8 mouse cellular contexts compared by ENCODE assay signal in genomic region chr6:97523118-97523517, GRCm38 (mm10).
DNase-seq lines count a peak whose midpoint lies in the region; ATAC-seq and TF ChIP-seq lines count a peak whose summit lies in the region.

No protein-coding gene starts in this region.

- H3K4me1 ChIP-seq in hindbrain, postnatal 0 days (ENCODE audit: insufficient read depth, low read length) = no peaks in the 10 kb centered on the region

- H3K4me2 ChIP-seq in hindbrain, postnatal 0 days (ENCODE audit: low read depth, low read length) = 0 out of 2 replicates have a peak overlapping the region, but pooled peaks have one; percentile 22

- no peaks in the 10 kb centered on the region for H3K27me3 ChIP-seq in hindbrain, postnatal 0 days (ENCODE audit: insufficient read depth, low read length)

- WGBS in hindbrain, postnatal 0 days = 2% methylated on average over 11 of the region's 11 CpGs

- TF ChIP-seq CTCF in hindbrain, postnatal 0 days (IDR thresholded peaks at IDR 0.05; ENCODE audit: low read depth) = peak; percentile 97
- TF ChIP-seq CTCF in left cerebral cortex, adult 2 months (IDR thresholded peaks at IDR 0.05) = peak; percentile 93

- H3K9ac ChIP-seq in hindbrain, postnatal 0 days (replicated peaks; ENCODE audit: low read length) = no peak overlapping the region

- intact Hi-C loops in left cerebral cortex, adult 2 months (cut with DNase I) = loop anchor here (1.0 to 10.0 kb wide), 4 partner anchors 245 to 482 kb away; partner anchors contain the start of gene Tmf1

- DNase-seq in T-cell, adult 2 months (ENCODE audit: low spot score) = peak; percentile 58
- DNase-seq in cerebellum, postnatal 14 days = peak; percentile 89 to 92
- DNase-seq in gastrocnemius, postnatal 10 days = peak; percentile 87
- DNase-seq in hindbrain, postnatal 0 days (ENCODE audit: low spot score) = peak; percentile 93
- peak; percentile 74 to 81 for DNase-seq in left cerebral cortex, adult 2 months (ENCODE audit: extremely low spot score in 1 of 2, low spot score in 2 of 2)
- peak; percentile 69 for DNase-seq in right cerebral cortex, postnatal 25 days
- peak; percentile 85 for DNase-seq in urinary bladder, postnatal 25 days (ENCODE audit: low spot score)

- no peaks in the 10 kb centered on the region for H3K36me3 ChIP-seq in hindbrain, postnatal 0 days (ENCODE audit: insufficient read depth, low read length)

- no peaks in the 10 kb centered on the region for H3K9me3 ChIP-seq in hindbrain, postnatal 0 days (ENCODE audit: low read length)

- H3K4me3 ChIP-seq in hindbrain, postnatal 0 days (ENCODE audit: low read length) = no peak overlapping the region
- no peak overlapping the region for H3K4me3 ChIP-seq in left cerebral cortex, adult 2 months

- ATAC-seq in hindbrain, postnatal 0 days = peak; percentile 70
- peak; percentile 88 for ATAC-seq in megakaryocyte-erythroid progenitor cell, adult 5-6 weeks (replicated peaks; ENCODE audit: low FRiP score, low TSS enrichment, poor library complexity, severe bottlenecking)

- H3K27ac ChIP-seq in hindbrain, postnatal 0 days = no peak overlapping the region
- H3K27ac ChIP-seq in left cerebral cortex, adult 2 months = no peak overlapping the region
